Mouse (Mus musculus) embryonic facial prominence, embryonic 12.5 days (tissue): Measurements from ENCODE around the gene Npas3. TPM values are rescaled to one million over a fixed set of nuclear protein-coding genes. Genes with fewer than 3 reads are reported as not detected.

Experiments
- ATAC-seq: fragments of 200-750 bp; cut with Nextera tagmentation; 2 replicates; pipeline ENCODE4 v1.8.0; 2017; ENCODE audit not compliant: insufficient number of reproducible peaks, insufficient read depth, low FRiP score, low TSS enrichment
- H3K27ac ChIP-seq: fragments of 300-500 bp; sonication (generic); 2 replicates; pipeline ENCODE4 v1.5.1; 2016; ENCODE audit warnings: mild to moderate bottlenecking
- H3K27me3 ChIP-seq: fragments of 300-500 bp; sonication (generic); 2 replicates; pipeline ENCODE4 v1.6.1; 2016; ENCODE audit warnings: mild to moderate bottlenecking, moderate library complexity
- H3K36me3 ChIP-seq: fragments of 300-500 bp; sonication (generic); 2 replicates; pipeline ENCODE4 v1.6.1; 2016; ENCODE audit warnings: mild to moderate bottlenecking
- H3K4me1 ChIP-seq: fragments of 300-500 bp; sonication (generic); 2 replicates; pipeline ENCODE4 v1.6.1; 2016
- H3K4me2 ChIP-seq: fragments of 300-500 bp; sonication (generic); replicated peaks from 2 replicates; pipeline ENCODE4 v1.6.1; 2016; ENCODE audit warnings: mild to moderate bottlenecking, moderate library complexity
- H3K4me3 ChIP-seq: fragments of 300-500 bp; sonication (generic); 2 replicates; pipeline ENCODE4 v1.5.1; 2016; ENCODE audit warnings: mild to moderate bottlenecking
- H3K9ac ChIP-seq: fragments of 300-500 bp; sonication (generic); 2 replicates; pipeline ENCODE4 v1.6.1; 2016; ENCODE audit warnings: mild to moderate bottlenecking, moderate library complexity
- H3K9me3 ChIP-seq: fragments of 300-500 bp; sonication (generic); 2 replicates; pipeline ENCODE4 v1.6.1; 2016; ENCODE audit warnings: mild to moderate bottlenecking, moderate library complexity
- WGBS: fragments of 180-500 bp; shearing (Covaris S2); methylation state at CpG from one replicate; pipeline ENCODE4 v1.1.7; 2016; 5-methylcytosine and 5-hydroxymethylcytosine counted together
- polyA plus RNA-seq: library from polyadenylated mRNA; unstranded; fragments of >200 nt; fragmentation: Nextera tagmentation; extraction: Ambion mirVana; gene quantifications from 2 replicates; pipeline ENCODE4 v1.2.1, GENCODE M21; 2016

Gene Npas3
- polyA plus RNA-seq, 1 experiment from 2014 or later, result 6.4 TPM

GRCm38 (mm10) chr12:53612120-53612519 lies 363.6 kb downstream of the Npas3 start:
- 87% methylated on average over 7 of the region's 7 CpGs for WGBS
- no peak overlapping the region for H3K4me3 ChIP-seq
- H3K4me1 ChIP-seq, result no peaks in the 10 kb centered on the region
- H3K27ac ChIP-seq, result no peak overlapping the region
- no peaks in the 10 kb centered on the region for H3K9me3 ChIP-seq
- ATAC-seq, result no peak
- no peaks in the 10 kb centered on the region for H3K27me3 ChIP-seq
- no peaks in the 10 kb centered on the region for H3K36me3 ChIP-seq
- H3K4me2 ChIP-seq, result no peak overlapping the region
- no peak overlapping the region for H3K9ac ChIP-seq

GRCm38 (mm10) chr12:53621271-53621670 lies 372.8 kb downstream of the Npas3 start:
- H3K36me3 ChIP-seq, result no peaks in the 10 kb centered on the region
- H3K4me1 ChIP-seq, result peaks cover 19% of the 10 kb centered on the region
- 71% methylated on average over 7 of the region's 7 CpGs for WGBS
- ATAC-seq, result no peak
- H3K27me3 ChIP-seq, result no peaks in the 10 kb centered on the region
- no peak overlapping the region for H3K9ac ChIP-seq
- no peak overlapping the region for H3K4me3 ChIP-seq
- H3K4me2 ChIP-seq, result no peak overlapping the region
- no peaks in the 10 kb centered on the region for H3K9me3 ChIP-seq
- H3K27ac ChIP-seq, result no peak overlapping the region

GRCm38 (mm10) chr12:53623793-53624192 lies 375.3 kb downstream of the Npas3 start:
- no peaks in the 10 kb centered on the region; the same call in 1 of the 2 replicates for H3K27me3 ChIP-seq
- H3K9me3 ChIP-seq, result no peaks in the 10 kb centered on the region
- H3K9ac ChIP-seq, result no peak overlapping the region
- H3K27ac ChIP-seq, result no peak overlapping the region; the same call in 1 of the 2 replicates
- WGBS, result 57% methylated on average over 9 of the region's 9 CpGs
- peaks cover 19% of the 10 kb centered on the region for H3K4me1 ChIP-seq
- ATAC-seq, result no peak
- no peak overlapping the region for H3K4me3 ChIP-seq
- H3K36me3 ChIP-seq, result no peaks in the 10 kb centered on the region
- no peak overlapping the region for H3K4me2 ChIP-seq

- H3K9me3 ChIP-seq, result no peaks in the 10 kb centered on the region
- WGBS, result 38% methylated on average over 11 of the region's 11 CpGs
- ATAC-seq, result no peak
Observed at GRCm38 (mm10) chr12:53624379-53625021, 376.0 kb downstream of the Npas3 start.

GRCm38 (mm10) chr12:53629483-53630120 lies 381.1 kb downstream of the Npas3 start:
- no peaks in the 10 kb centered on the region; the same call in 1 of the 2 replicates for H3K27me3 ChIP-seq
- H3K4me1 ChIP-seq, result peaks cover 6% of the 10 kb centered on the region; the same call in 1 of the 2 replicates
- no peak overlapping the region for H3K4me3 ChIP-seq
- 87% methylated on average over 8 of the region's 8 CpGs for WGBS
- no peaks in the 10 kb centered on the region for H3K36me3 ChIP-seq
- no peak overlapping the region for H3K9ac ChIP-seq
- no peak for ATAC-seq
- no peak overlapping the region for H3K4me2 ChIP-seq
- H3K27ac ChIP-seq, result no peak overlapping the region
- no peaks in the 10 kb centered on the region for H3K9me3 ChIP-seq

More at GRCm38 (mm10) chr12:53624379-53625021, 376.0 kb downstream of the Npas3 start:
- H3K4me1 ChIP-seq, result peaks cover 19% of the 10 kb centered on the region
- H3K4me2 ChIP-seq, result 0 out of 2 replicates have a peak overlapping the region, but pooled peaks have one; percentile 12
- no peak overlapping the region for H3K9ac ChIP-seq
- H3K36me3 ChIP-seq, result no peaks in the 10 kb centered on the region
- no peak overlapping the region for H3K4me3 ChIP-seq
- H3K27ac ChIP-seq, result no peak overlapping the region
- H3K27me3 ChIP-seq, result no peaks in the 10 kb centered on the region; the same call in 1 of the 2 replicates

- Histone ChIP-seq H3K9ac (no peak overlapping the region), H3K4me2 (no peak overlapping the region), H3K27me3 (no peaks in the 10 kb centered on the region; the same call in 1 of the 2 replicates), H3K36me3 (no peaks in the 10 kb centered on the region), H3K9me3 (no peaks in the 10 kb centered on the region), H3K4me3 (no peak overlapping the region), H3K4me1 (peaks cover 6% of the 10 kb centered on the region; the same call in 1 of the 2 replicates), H3K27ac (no peak overlapping the region)
- ATAC-seq, result no peak
- WGBS, result 51% methylated on average over 1 of the region's 1 CpGs
Observed at GRCm38 (mm10) chr12:53630607-53631006, 382.1 kb downstream of the Npas3 start.

GRCm38 (mm10) chr12:53631315-53632106 lies 383.0 kb downstream of the Npas3 start:
- H3K4me2 ChIP-seq, result no peak overlapping the region
- H3K4me3 ChIP-seq, result no peak overlapping the region
- no peak for ATAC-seq
- no peaks in the 10 kb centered on the region; the same call in 1 of the 2 replicates for H3K27me3 ChIP-seq
- H3K9ac ChIP-seq, result no peak overlapping the region
- H3K4me1 ChIP-seq, result peaks cover 6% of the 10 kb centered on the region; the same call in 1 of the 2 replicates
- no peaks in the 10 kb centered on the region for H3K9me3 ChIP-seq
- H3K27ac ChIP-seq, result no peak overlapping the region
- WGBS, result 88% methylated on average over 4 of the region's 4 CpGs
- H3K36me3 ChIP-seq, result no peaks in the 10 kb centered on the region

GRCm38 (mm10) chr12:53638571-53638970 lies 390.1 kb downstream of the Npas3 start:
- no peaks in the 10 kb centered on the region for H3K36me3 ChIP-seq

GRCm38 (mm10) chr12:53647282-53647681 lies 398.8 kb downstream of the Npas3 start:
- Histone ChIP-seq H3K4me3 (no peak overlapping the region), H3K4me1 (no peaks in the 10 kb centered on the region), H3K9ac (no peak overlapping the region), H3K9me3 (no peaks in the 10 kb centered on the region), H3K4me2 (no peak overlapping the region), H3K36me3 (no peaks in the 10 kb centered on the region), H3K27me3 (no peaks in the 10 kb centered on the region), H3K27ac (no peak overlapping the region)
- 57% methylated on average over 2 of the region's 2 CpGs for WGBS
- no peak for ATAC-seq

More at GRCm38 (mm10) chr12:53638571-53638970, 390.1 kb downstream of the Npas3 start:
- Histone ChIP-seq H3K9me3 (no peaks in the 10 kb centered on the region), H3K27ac (no peak overlapping the region), H3K27me3 (no peaks in the 10 kb centered on the region), H3K4me1 (no peaks in the 10 kb centered on the region), H3K9ac (no peak overlapping the region), H3K4me2 (no peak overlapping the region), H3K4me3 (no peak overlapping the region)
- ATAC-seq, result no peak

GRCm38 (mm10) chr12:53656301-53656700 lies 407.8 kb downstream of the Npas3 start:
- no peak overlapping the region for H3K4me3 ChIP-seq
- H3K4me2 ChIP-seq, result no peak overlapping the region
- H3K9ac ChIP-seq, result no peak overlapping the region
- no peaks in the 10 kb centered on the region for H3K4me1 ChIP-seq
- H3K9me3 ChIP-seq, result no peaks in the 10 kb centered on the region
- H3K36me3 ChIP-seq, result no peaks in the 10 kb centered on the region
- WGBS, result 89% methylated on average over 6 of the region's 6 CpGs
- no peak overlapping the region for H3K27ac ChIP-seq
- ATAC-seq, result no peak
- no peaks in the 10 kb centered on the region for H3K27me3 ChIP-seq

GRCm38 (mm10) chr12:53664084-53664483 lies 415.6 kb downstream of the Npas3 start:
- WGBS, result 44% methylated on average over 5 of the region's 5 CpGs
- H3K4me2 ChIP-seq, result no peak overlapping the region

More at GRCm38 (mm10) chr12:53664084-53664483, 415.6 kb downstream of the Npas3 start:
- no peak for ATAC-seq
- no peaks in the 10 kb centered on the region for H3K36me3 ChIP-seq
- no peaks in the 10 kb centered on the region for H3K4me1 ChIP-seq
- no peak overlapping the region for H3K9ac ChIP-seq
- no peaks in the 10 kb centered on the region for H3K9me3 ChIP-seq
- no peaks in the 10 kb centered on the region for H3K27me3 ChIP-seq
- no peak overlapping the region for H3K4me3 ChIP-seq
- H3K27ac ChIP-seq, result no peak overlapping the region
